Mouse (Mus musculus) forebrain, embryonic 13.5 days (tissue): ENCODE measurements around the gene Dop1b. TPM values are rescaled to one million over a fixed set of nuclear protein-coding genes. Genes with fewer than 3 reads are reported as not detected.

Experiments used
- ATAC-seq: fragments of 200-750 bp; cut with Nextera tagmentation; 2 replicates; pipeline ENCODE4 v1.8.0; 2017
- H3K27ac ChIP-seq: fragments of 300-500 bp; sonication (generic); 2 replicates; pipeline ENCODE4 v1.5.1; 2015; ENCODE audit warnings: inconsistent platforms, mild to moderate bottlenecking, moderate library complexity
- H3K27me3 ChIP-seq: fragments of 300-500 bp; sonication (generic); 2 replicates; pipeline ENCODE4 v1.6.1; 2015; ENCODE audit warnings: mild to moderate bottlenecking, inconsistent platforms
- H3K36me3 ChIP-seq: fragments of 300-500 bp; sonication (generic); 2 replicates; pipeline ENCODE4 v1.6.1; 2015; ENCODE audit warnings: mild to moderate bottlenecking, inconsistent platforms; ENCODE audit not compliant: poor library complexity, severe bottlenecking
- H3K4me1 ChIP-seq: fragments of 300-500 bp; sonication (generic); 2 replicates; pipeline ENCODE4 v1.6.1; 2015; ENCODE audit warnings: inconsistent platforms
- H3K4me2 ChIP-seq: fragments of 300-500 bp; sonication (generic); 2 replicates; pipeline ENCODE4 v1.6.1; 2015; ENCODE audit warnings: inconsistent platforms, mild to moderate bottlenecking, moderate library complexity
- H3K4me3 ChIP-seq: fragments of 300-500 bp; sonication (generic); 2 replicates; pipeline ENCODE4 v1.5.1; 2015; ENCODE audit warnings: mild to moderate bottlenecking, inconsistent platforms
- H3K9ac ChIP-seq: fragments of 300-500 bp; sonication (generic); 2 replicates; pipeline ENCODE4 v1.6.1; 2015; ENCODE audit warnings: mild to moderate bottlenecking, inconsistent platforms
- H3K9me3 ChIP-seq: fragments of 300-500 bp; sonication (generic); replicated peaks from 2 replicates; pipeline ENCODE4 v1.6.1; 2016; ENCODE audit warnings: inconsistent platforms
- WGBS: fragments of 180-500 bp; shearing (Covaris S2); methylation state at CpG from one replicate; pipeline ENCODE4 v1.1.7; 2015; 5-methylcytosine and 5-hydroxymethylcytosine counted together
- polyA plus RNA-seq: library from polyadenylated mRNA; unstranded; fragments of >200 nt; fragmentation: Nextera tagmentation; extraction: Ambion mirVana; gene quantifications from 2 replicates; pipeline ENCODE4 v1.2.1, GENCODE M21; 2015

The Dop1b gene
- polyA plus RNA-seq, 1 experiment from 2014 or later: 17.1 TPM

- ATAC-seq: no peak
- Histone ChIP-seq H3K4me1 (peaks cover 5% of the 10 kb centered on the region; the same call in 1 of the 2 replicates), H3K27me3 (no peaks in the 10 kb centered on the region), H3K4me2 (no peak overlapping the region), H3K9ac (no peak overlapping the region), H3K36me3 (peaks cover 5% of the 10 kb centered on the region; the same call in 1 of the 2 replicates), H3K27ac (no peak overlapping the region), H3K4me3 (no peak overlapping the region), H3K9me3 (no peaks in the 10 kb centered on the region)
- 96% methylated on average over 8 of the region's 8 CpGs for whole genome bisulfite sequencing
These were observed 77.2 kb downstream of the Dop1b start for GRCm38 (mm10) chr16:93788881-93789280.

- H3K27me3 ChIP-seq: no peaks in the 10 kb centered on the region
- H3K4me2 ChIP-seq: no peak overlapping the region
- no peak overlapping the region for H3K4me3 ChIP-seq
- H3K9me3 ChIP-seq: no peaks in the 10 kb centered on the region
- ATAC-seq: no peak
- H3K4me1 ChIP-seq: peaks cover 5% of the 10 kb centered on the region; the same call in 1 of the 2 replicates
- no peak overlapping the region for H3K9ac ChIP-seq
- H3K36me3 ChIP-seq: no peaks in the 10 kb centered on the region; the same call in 1 of the 2 replicates
- 23% methylated on average over 5 of the region's 5 CpGs for WGBS
- no peak overlapping the region; the same call in 1 of the 2 replicates for H3K27ac ChIP-seq
These were observed 78.5 kb downstream of the Dop1b start for GRCm38 (mm10) chr16:93789971-93790755.

GRCm38 (mm10) chr16:93792981-93793630 lies 81.4 kb downstream of the Dop1b start:
- H3K4me1 ChIP-seq: peaks cover 5% of the 10 kb centered on the region; the same call in 1 of the 2 replicates
- no peak overlapping the region for H3K4me3 ChIP-seq
- ATAC-seq: no peak
- WGBS: 72% methylated on average over 15 of the region's 15 CpGs
- H3K9ac ChIP-seq: no peak overlapping the region
- H3K27me3 ChIP-seq: no peaks in the 10 kb centered on the region
- no peaks in the 10 kb centered on the region for H3K9me3 ChIP-seq
- no peak overlapping the region for H3K27ac ChIP-seq
- H3K36me3 ChIP-seq: no peaks in the 10 kb centered on the region; the same call in 1 of the 2 replicates
- no peak overlapping the region for H3K4me2 ChIP-seq

GRCm38 (mm10) chr16:93794845-93795244 lies 83.1 kb downstream of the Dop1b start:
- no peak for ATAC-seq
- H3K4me1 ChIP-seq: peaks cover 5% of the 10 kb centered on the region; the same call in 1 of the 2 replicates
- no peaks in the 10 kb centered on the region for H3K9me3 ChIP-seq
- H3K27me3 ChIP-seq: no peaks in the 10 kb centered on the region
- no peak overlapping the region for H3K9ac ChIP-seq
- 82% methylated on average over 5 of the region's 5 CpGs for WGBS
- H3K27ac ChIP-seq: no peak overlapping the region
- H3K4me2 ChIP-seq: no peak overlapping the region
- H3K4me3 ChIP-seq: no peak overlapping the region
- peaks cover 5% of the 10 kb centered on the region; the same call in 1 of the 2 replicates for H3K36me3 ChIP-seq

GRCm38 (mm10) chr16:93795391-93795790 lies 83.7 kb downstream of the Dop1b start:
- peaks cover 5% of the 10 kb centered on the region; the same call in 1 of the 2 replicates for H3K4me1 ChIP-seq
- H3K9me3 ChIP-seq: no peaks in the 10 kb centered on the region
- H3K4me3 ChIP-seq: no peak overlapping the region
- 95% methylated on average over 5 of the region's 5 CpGs for whole genome bisulfite sequencing
- H3K36me3 ChIP-seq: peaks cover 11% of the 10 kb centered on the region; the same call in 1 of the 2 replicates
- no peak for ATAC-seq
- no peak overlapping the region for H3K9ac ChIP-seq
- no peaks in the 10 kb centered on the region for H3K27me3 ChIP-seq
- no peak overlapping the region for H3K27ac ChIP-seq
- no peak overlapping the region for H3K4me2 ChIP-seq

GRCm38 (mm10) chr16:93797021-93797840 lies 85.5 kb downstream of the Dop1b start:
- Histone ChIP-seq H3K27ac (no peak overlapping the region), H3K4me3 (no peak overlapping the region), H3K27me3 (no peaks in the 10 kb centered on the region), H3K4me1 (no peaks in the 10 kb centered on the region), H3K9ac (no peak overlapping the region), H3K9me3 (no peaks in the 10 kb centered on the region), H3K4me2 (no peak overlapping the region), H3K36me3 (peaks cover 22% of the 10 kb centered on the region)
- WGBS: 88% methylated on average over 12 of the region's 12 CpGs
- no peak for ATAC-seq

GRCm38 (mm10) chr16:93797841-93798492 lies 86.3 kb downstream of the Dop1b start:
- no peaks in the 10 kb centered on the region for H3K4me1 ChIP-seq
- WGBS: 86% methylated on average over 11 of the region's 11 CpGs
- H3K36me3 ChIP-seq: peaks cover 22% of the 10 kb centered on the region
- no peaks in the 10 kb centered on the region for H3K27me3 ChIP-seq
- no peaks in the 10 kb centered on the region for H3K9me3 ChIP-seq
- H3K27ac ChIP-seq: no peak overlapping the region
- H3K4me2 ChIP-seq: no peak overlapping the region
- no peak overlapping the region for H3K9ac ChIP-seq
- H3K4me3 ChIP-seq: no peak overlapping the region
- ATAC-seq: no peak

GRCm38 (mm10) chr16:93798623-93799022 lies 86.9 kb downstream of the Dop1b start:
- Histone ChIP-seq H3K9me3 (no peaks in the 10 kb centered on the region), H3K4me3 (no peak overlapping the region), H3K4me2 (no peak overlapping the region), H3K27me3 (no peaks in the 10 kb centered on the region), H3K36me3 (peaks cover 24% of the 10 kb centered on the region), H3K4me1 (no peaks in the 10 kb centered on the region), H3K9ac (no peak overlapping the region), H3K27ac (no peak overlapping the region)
- 75% methylated on average over 5 of the region's 5 CpGs for WGBS
- ATAC-seq: no peak

GRCm38 (mm10) chr16:93799071-93799470 lies 87.4 kb downstream of the Dop1b start:
- Histone ChIP-seq H3K4me2 (no peak overlapping the region), H3K4me1 (no peaks in the 10 kb centered on the region), H3K9ac (no peak overlapping the region), H3K9me3 (no peaks in the 10 kb centered on the region), H3K27ac (no peak overlapping the region), H3K4me3 (no peak overlapping the region), H3K27me3 (no peaks in the 10 kb centered on the region), H3K36me3 (peaks cover 25% of the 10 kb centered on the region)
- 88% methylated on average over 3 of the region's 3 CpGs for WGBS
- ATAC-seq: no peak

- Histone ChIP-seq H3K27me3 (no peaks in the 10 kb centered on the region), H3K36me3 (peaks cover 25% of the 10 kb centered on the region), H3K9me3 (no peaks in the 10 kb centered on the region), H3K9ac (no peak overlapping the region), H3K4me3 (no peak overlapping the region), H3K4me2 (no peak overlapping the region), H3K4me1 (no peaks in the 10 kb centered on the region), H3K27ac (no peak overlapping the region)
- WGBS: 95% methylated on average over 16 of the region's 16 CpGs
- ATAC-seq: no peak
These were observed 88.2 kb downstream of the Dop1b start for GRCm38 (mm10) chr16:93799936-93800335.

GRCm38 (mm10) chr16:93807167-93807566 lies 95.5 kb downstream of the Dop1b start:
- Histone ChIP-seq H3K4me1 (peaks cover 3% of the 10 kb centered on the region; the same call in 1 of the 2 replicates), H3K4me3 (no peak overlapping the region), H3K9ac (no peak overlapping the region), H3K4me2 (no peak overlapping the region), H3K27me3 (no peaks in the 10 kb centered on the region), H3K9me3 (peaks cover 10% of the 10 kb centered on the region), H3K27ac (no peak overlapping the region), H3K36me3 (peaks cover 60% of the 10 kb centered on the region)
- no peak for ATAC-seq
- 96% methylated on average over 6 of the region's 6 CpGs for WGBS
